Mouse (Mus musculus) liver, postnatal 0 days (tissue): ENCODE results near the gene Clic4.

Experiments
- CTCF ChIP-seq: sonication (generic); IDR thresholded peaks from 2 replicates; pipeline ENCODE4 v1.5.1; 2016; ENCODE audit warnings: antibody characterized with exemption, low read depth
- EP300 ChIP-seq: IDR thresholded peaks from 2 replicates; pipeline ENCODE4 v1.6.1; 2016; ENCODE audit warnings: antibody characterized with exemption, low read depth, mild to moderate bottlenecking

DNA sequence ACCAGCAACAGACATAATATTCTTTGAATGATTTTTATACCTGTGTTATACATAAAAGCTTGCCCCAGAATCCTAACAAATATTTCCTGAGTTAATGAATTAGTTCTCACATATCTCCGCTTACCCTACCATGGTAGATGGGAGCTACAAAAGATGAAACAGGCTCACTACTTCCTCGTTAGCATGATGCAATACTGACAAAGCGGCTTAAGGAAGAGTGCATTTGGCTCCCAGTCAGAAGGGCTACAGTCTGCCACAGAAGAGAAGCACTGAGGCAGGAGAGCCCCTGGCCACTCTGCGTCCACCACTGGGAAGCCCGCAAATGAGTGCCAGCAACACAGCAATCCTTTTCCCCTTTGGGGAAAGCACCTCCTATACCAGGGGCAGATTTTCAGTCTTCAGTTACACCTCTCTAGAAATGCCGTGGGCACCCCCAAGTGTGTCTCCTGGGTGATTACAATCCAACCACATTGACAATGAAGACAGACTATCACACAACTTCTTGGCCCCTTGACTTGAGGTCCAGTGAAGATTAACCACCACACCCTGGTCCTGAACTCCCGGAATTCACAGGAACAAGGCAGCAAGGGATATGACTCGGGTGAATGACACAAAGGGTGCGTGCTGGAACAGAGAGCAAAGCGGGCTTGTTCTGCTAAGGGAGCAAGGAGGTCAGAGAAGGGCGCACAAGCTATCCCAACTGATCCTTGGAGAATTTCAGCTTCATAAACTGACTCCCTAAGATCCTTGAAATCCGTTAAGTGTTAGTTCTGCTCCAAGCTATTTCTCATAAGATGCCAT lies 19.2 kb downstream of the Clic4 start:
- no peak for TF ChIP-seq CTCF
- TF ChIP-seq EP300: no peak
